Mouse (Mus musculus): ENCODE data around the gene Prtn3.

Prtn3 gene

DNA sequence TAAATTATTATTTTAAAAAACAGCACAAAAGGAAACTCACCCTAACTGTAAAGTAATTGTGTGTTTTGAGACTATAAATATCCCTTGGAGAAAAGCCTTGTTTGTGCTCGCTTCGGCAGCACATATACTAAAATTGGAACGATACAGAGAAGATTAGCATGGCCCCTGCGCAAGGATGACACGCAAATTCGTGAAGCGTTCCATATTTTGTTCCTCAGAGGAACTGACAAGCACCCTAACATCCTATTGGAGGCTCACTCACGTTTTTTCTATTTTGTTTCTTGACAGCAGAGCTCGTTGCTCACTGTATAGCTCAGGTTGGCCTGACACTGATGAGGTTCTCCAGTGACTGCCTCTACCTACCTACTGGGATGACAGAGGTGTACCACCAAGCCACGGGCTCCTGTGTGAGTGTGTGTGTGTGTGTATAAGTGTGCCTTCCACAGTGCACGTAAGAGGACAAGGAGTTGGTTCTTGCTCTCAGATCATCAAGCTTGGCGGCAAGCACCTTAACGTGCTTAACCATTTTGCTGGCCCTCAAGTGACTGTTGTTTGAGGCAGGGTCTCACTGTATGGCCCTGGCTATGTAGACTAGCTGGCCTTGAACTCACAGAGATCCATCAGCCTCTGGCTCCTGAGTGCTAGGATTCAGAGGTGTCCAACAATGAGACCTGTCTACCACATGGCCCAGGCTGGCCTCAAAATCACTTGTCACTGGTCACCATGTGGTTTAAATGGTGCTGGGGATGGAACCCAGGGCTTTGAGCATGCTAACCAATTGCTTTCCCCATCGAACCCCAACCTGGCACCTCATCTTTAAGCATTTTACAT, 35.0 kb downstream of the Prtn3 start:
- DNase-seq (ENCODE audit: low read depth, low spot score): no peak

- DNase-seq (ENCODE audit: low read depth, low spot score): no peak
Measured at GRCm38 (mm10) chr10:79910556-79910955, 36.3 kb downstream of the Prtn3 start, which contains the start of gene Gm26602. Gene Gm26602 (plus strand): TSS chr10:79910856.

DNA sequence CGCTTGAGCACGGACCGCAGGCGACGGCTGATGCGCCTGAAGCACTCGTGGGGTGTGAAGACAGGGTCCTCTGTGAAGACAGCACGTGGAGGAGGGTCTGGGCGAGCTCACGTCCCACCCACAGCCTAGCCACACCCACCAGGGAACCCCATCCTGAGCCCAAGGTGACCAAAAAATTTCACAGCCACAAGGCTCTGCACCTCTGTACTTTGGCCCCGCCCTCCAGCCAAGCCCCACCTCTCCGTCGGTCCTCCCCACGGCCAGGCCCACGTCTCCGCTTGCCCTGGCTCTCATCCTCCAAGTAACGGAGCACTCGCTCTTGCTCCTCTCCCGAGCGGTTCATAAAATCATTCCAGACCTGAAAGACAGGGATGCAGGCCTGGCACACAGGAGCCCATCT, 38.1 kb downstream of the Prtn3 start:
- DNase-seq (ENCODE audit: low read depth, low spot score): no peak

DNA sequence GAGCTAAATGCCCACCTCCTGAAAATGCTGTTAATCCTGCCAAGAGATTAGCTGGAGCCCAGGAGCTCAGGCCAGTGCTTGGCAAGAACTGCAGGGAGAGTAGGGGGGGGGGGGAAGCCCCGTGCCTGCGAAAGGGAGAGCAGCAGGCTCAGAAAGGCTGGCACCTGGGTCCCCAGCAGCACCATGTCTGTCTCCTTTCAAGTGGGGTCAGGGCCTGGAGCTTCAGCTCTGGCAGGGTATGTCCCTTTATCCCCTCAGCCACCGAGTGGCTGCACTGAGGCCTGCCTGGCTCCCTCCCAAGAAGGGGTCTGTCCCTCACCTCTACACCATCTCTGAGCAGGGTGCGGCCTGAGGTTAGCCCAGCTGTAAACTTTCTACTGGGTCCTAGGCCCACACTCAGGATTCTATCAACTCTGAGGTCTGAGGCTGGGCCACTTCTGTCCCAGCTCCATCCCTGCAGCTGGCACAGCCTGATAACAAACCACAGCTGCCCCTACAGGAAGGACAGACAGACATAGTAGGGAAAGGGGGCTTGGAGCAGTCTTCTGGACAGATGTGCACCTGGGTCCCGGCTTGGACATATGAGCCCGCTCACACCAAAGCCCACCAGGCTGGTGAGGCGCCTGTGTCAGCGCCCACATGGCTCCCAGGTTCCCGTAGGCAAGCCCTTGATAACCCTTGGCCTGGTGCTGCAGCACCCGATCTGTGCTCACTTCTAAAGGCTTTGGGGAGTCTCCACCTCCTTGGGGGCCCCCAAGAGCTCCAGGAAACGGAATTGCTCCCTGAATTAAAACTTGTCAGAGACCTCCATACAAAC, 40.1 kb downstream of the Prtn3 start:
- no peak for DNase-seq (ENCODE audit: low read depth, low spot score)

GRCm38 (mm10) chr10:79914948-79915596, 40.8 kb downstream of the Prtn3 start:
- DNase-seq (ENCODE audit: low read depth, low spot score): no peak

DNA sequence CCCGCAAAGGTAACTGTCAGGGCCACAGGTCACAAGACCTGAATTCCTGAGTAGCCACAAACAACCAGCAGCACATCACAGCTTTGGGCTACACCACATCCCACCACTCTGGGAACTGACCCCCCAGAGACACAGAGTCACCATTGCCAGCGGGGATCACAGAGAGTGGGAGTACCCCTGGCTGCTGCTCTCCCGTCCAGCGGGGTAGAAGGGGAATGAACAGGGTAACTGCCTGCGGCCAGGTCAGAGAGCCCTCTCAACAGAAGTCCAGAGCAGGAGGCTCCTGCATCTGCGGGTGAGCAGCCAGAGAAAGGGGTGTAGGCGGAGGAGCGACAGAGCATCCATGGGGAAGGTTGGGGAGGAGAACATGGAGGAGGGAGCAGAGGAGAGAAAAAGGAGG, 41.8 kb downstream of the Prtn3 start:
- DNase-seq (ENCODE audit: low read depth, low spot score): no peak

DNA sequence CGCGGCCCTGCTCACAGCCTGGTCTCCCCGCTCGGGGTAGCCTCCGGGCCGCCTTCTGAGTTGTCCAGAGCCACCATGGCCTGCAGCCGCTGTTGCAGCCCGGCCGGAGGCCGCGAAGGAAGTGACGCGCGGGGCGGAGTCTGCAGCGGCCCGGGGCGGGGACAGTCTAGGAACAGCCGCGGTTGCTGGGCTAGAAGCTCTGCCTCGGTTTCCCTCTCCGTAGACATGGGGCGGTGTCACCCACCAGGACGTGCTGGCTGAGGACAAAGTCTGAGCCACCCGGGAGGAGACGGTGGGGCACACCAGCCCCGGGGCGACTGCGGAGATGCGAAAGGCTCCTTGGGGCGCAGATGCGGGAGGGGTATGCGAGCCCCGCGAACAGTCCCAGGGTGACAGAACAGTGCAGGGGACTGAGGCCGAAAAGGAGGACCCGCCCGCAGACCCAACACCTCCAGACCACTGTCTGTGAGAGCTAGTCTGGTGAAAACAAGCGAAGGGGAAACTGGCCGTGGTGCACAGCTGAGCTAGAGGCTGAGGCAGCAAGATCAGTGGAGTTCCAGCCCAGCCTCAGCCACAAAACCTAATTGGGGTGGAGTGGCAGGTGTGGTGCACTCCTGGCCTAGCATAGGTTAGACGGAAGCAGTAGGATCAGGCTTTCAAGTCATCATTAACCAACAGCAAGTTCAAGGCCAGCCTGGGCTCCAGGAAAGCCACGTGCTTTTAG, 42.7 kb downstream of the Prtn3 start, which contains the start of gene Kiss1r:
TSS of gene Kiss1r (plus strand) at position 164 of the 724 bp plus-strand sequence.
- DNase-seq (ENCODE audit: low read depth, low spot score): no peak

GRCm38 (mm10) chr10:79917532-79918100, 43.3 kb downstream of the Prtn3 start:
- no peak for DNase-seq (ENCODE audit: low read depth, low spot score)

GRCm38 (mm10) chr10:79918231-79919078, 44.2 kb downstream of the Prtn3 start:
- DNase-seq (ENCODE audit: low read depth, low spot score): no peak

GRCm38 (mm10) chr10:79919251-79919849, 45.1 kb downstream of the Prtn3 start:
- DNase-seq (ENCODE audit: low read depth, low spot score): no peak

DNA sequence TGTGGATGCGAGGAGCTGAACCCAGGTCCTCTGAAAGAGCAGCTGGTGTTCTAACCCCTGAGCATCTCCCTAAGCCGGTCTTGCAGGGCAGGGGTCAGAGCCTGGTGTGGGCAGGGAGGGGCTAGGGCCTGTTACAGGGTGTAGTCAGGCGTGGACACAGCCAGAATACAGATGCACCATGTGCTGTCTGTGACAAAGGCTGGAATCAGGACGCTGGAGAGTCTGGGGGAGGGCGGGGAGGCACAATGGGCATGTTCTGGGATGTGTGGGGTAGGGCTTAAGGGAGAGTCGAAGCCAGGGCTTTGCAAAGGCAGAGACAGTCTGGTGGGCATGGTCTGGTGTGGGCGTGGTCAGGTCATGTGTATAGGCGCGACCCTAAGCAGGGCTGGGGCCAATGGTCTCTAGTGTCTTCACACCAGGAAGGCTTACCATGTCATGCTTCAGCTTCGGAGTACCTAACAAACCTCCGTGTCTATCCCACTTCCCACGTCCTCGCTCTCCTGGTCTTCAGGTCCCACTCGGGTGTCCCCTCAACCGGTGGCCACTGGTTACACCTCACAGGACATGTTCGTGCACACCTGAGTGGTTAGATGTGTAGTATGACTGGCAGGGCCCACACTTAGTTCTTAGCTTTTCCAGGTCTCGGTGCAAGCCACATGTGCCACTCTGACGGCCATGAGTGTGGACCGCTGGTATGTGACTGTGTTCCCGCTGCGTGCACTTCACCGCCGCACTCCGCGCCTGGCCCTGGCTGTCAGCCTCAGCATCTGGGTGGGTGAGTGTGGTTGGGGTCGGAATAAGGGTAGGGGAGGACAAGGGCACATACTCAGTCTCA, 46.0 kb downstream of the Prtn3 start:
- no peak for DNase-seq (ENCODE audit: low read depth, low spot score)

GRCm38 (mm10) chr10:79920958-79921535, 46.8 kb downstream of the Prtn3 start, which contains the start of gene R3hdm4:
Gene R3hdm4 (minus strand): TSS chr10:79921208.
- no peak for DNase-seq (ENCODE audit: low read depth, low spot score)

- no peak for DNase-seq (ENCODE audit: low read depth, low spot score)
Measured at GRCm38 (mm10) chr10:79921572-79921971, 47.3 kb downstream of the Prtn3 start.

- no peak for DNase-seq (ENCODE audit: low read depth, low spot score)
Measured at GRCm38 (mm10) chr10:79924998-79925784, 50.9 kb downstream of the Prtn3 start.

- no peak for DNase-seq (ENCODE audit: low read depth, low spot score)
Measured at GRCm38 (mm10) chr10:79925785-79926490, 51.7 kb downstream of the Prtn3 start.

- peak; percentile 94 for DNase-seq (ENCODE audit: low read depth, low spot score)
Measured at GRCm38 (mm10) chr10:79926491-79927323, 52.4 kb downstream of the Prtn3 start, which contains the start of gene Arid3a. Gene Arid3a (plus strand): TSS chr10:79927043.

All from embryo, embryonic 11.5 days (tissue).